Mouse (Mus musculus): ENCODE results near the gene Fntb. TPM values are rescaled to one million over a fixed set of nuclear protein-coding genes. Genes with fewer than 3 reads are reported as not detected.

The Fntb gene
- polyA plus RNA-seq, 1 experiment: 81.0 TPM

- Histone ChIP-seq H3K27me3 (ENCODE audit: control insufficient read depth, insufficient read depth, low read length, poor library complexity, severe bottlenecking) (no peaks in the 10 kb centered on the region), H3K4me1 (ENCODE audit: control insufficient read depth, insufficient read depth, low read length) (peaks cover 5% of the 10 kb centered on the region)
- TF ChIP-seq POLR2A (IDR thresholded peaks at IDR 0.05; ENCODE audit: insufficient read depth, low read length): no peak
- no peak for TF ChIP-seq CTCF (IDR thresholded peaks at IDR 0.05; ENCODE audit: low read depth, low read length)
- no peak for TF ChIP-seq EP300 (IDR thresholded peaks at IDR 0.05; ENCODE audit: insufficient read depth, low read depth, low read length)
Measured at GRCm38 (mm10) chr12:76819816-76820215, 54.4 kb downstream of the Fntb start.

DNA sequence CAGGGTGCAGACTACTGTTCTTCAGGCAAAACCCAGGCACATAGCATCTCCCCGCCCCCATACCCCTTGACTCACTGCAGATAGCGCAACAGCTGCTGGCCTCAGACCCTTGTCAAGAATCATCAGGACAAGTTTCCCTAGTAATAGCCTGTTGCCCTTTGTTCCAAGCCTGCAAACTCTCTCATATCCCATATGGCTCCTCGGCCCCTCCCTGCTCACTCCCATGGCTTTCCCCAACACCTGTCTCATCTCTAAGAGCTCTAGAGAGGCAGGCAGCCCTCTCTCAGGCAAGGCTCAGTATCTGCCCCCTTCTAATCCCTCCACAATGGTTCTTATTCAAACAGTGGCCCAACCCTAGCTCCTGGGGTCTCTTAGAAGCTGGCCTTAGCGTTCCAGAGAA is 55.2 kb downstream of the Fntb start:
- Histone ChIP-seq H3K9me3 (replicated peaks; ENCODE audit: control insufficient read depth, insufficient read depth, low read length, poor library complexity, severe bottlenecking) (no peaks in the 10 kb centered on the region), H3K27me3 (ENCODE audit: control insufficient read depth, insufficient read depth, low read length, poor library complexity, severe bottlenecking) (no peaks in the 10 kb centered on the region), H3K9ac (ENCODE audit: low read depth, poor library complexity, severe bottlenecking) (no peak overlapping the region), H3K36me3 (ENCODE audit: control insufficient read depth, insufficient read depth, low read length, poor library complexity, severe bottlenecking) (no peaks in the 10 kb centered on the region), H3K4me3 (ENCODE audit: low read depth, low read length) (no peak overlapping the region), H3K27ac (ENCODE audit: insufficient read depth, low read length) (no peak overlapping the region), H3K4me1 (ENCODE audit: control insufficient read depth, insufficient read depth, low read length) (peaks cover 5% of the 10 kb centered on the region)
- TF ChIP-seq POLR2A (IDR thresholded peaks at IDR 0.05; ENCODE audit: insufficient read depth, low read length) (no peak), CTCF (IDR thresholded peaks at IDR 0.05; ENCODE audit: low read depth, low read length) (no peak), EP300 (IDR thresholded peaks at IDR 0.05; ENCODE audit: insufficient read depth, low read depth, low read length) (no peak)

More at GRCm38 (mm10) chr12:76819816-76820215, 54.4 kb downstream of the Fntb start:
- H3K9me3 ChIP-seq (replicated peaks; ENCODE audit: control insufficient read depth, insufficient read depth, low read length, poor library complexity, severe bottlenecking): no peaks in the 10 kb centered on the region
- H3K36me3 ChIP-seq (ENCODE audit: control insufficient read depth, insufficient read depth, low read length, poor library complexity, severe bottlenecking): no peaks in the 10 kb centered on the region
- H3K9ac ChIP-seq (ENCODE audit: low read depth, poor library complexity, severe bottlenecking): no peak overlapping the region
- no peak overlapping the region for H3K4me3 ChIP-seq (ENCODE audit: low read depth, low read length)
- H3K27ac ChIP-seq (ENCODE audit: insufficient read depth, low read length): no peak overlapping the region

GRCm38 (mm10) chr12:76822002-76822650 is 56.7 kb downstream of the Fntb start:
- H3K9me3 ChIP-seq (replicated peaks; ENCODE audit: control insufficient read depth, insufficient read depth, low read length, poor library complexity, severe bottlenecking): no peaks in the 10 kb centered on the region
- H3K4me1 ChIP-seq (ENCODE audit: control insufficient read depth, insufficient read depth, low read length): peaks cover 5% of the 10 kb centered on the region
- H3K9ac ChIP-seq (ENCODE audit: low read depth, poor library complexity, severe bottlenecking): peak overlapping the region; percentile 86
- no peaks in the 10 kb centered on the region for H3K27me3 ChIP-seq (ENCODE audit: control insufficient read depth, insufficient read depth, low read length, poor library complexity, severe bottlenecking)
- H3K27ac ChIP-seq (ENCODE audit: insufficient read depth, low read length): no peak overlapping the region
- peak overlapping the region; percentile 75 for H3K4me3 ChIP-seq (ENCODE audit: low read depth, low read length)
- no peaks in the 10 kb centered on the region for H3K36me3 ChIP-seq (ENCODE audit: control insufficient read depth, insufficient read depth, low read length, poor library complexity, severe bottlenecking)
- TF ChIP-seq CTCF (IDR thresholded peaks at IDR 0.05; ENCODE audit: low read depth, low read length) (no peak), POLR2A (IDR thresholded peaks at IDR 0.05; ENCODE audit: insufficient read depth, low read length) (no peak), EP300 (IDR thresholded peaks at IDR 0.05; ENCODE audit: insufficient read depth, low read depth, low read length) (no peak)

DNA sequence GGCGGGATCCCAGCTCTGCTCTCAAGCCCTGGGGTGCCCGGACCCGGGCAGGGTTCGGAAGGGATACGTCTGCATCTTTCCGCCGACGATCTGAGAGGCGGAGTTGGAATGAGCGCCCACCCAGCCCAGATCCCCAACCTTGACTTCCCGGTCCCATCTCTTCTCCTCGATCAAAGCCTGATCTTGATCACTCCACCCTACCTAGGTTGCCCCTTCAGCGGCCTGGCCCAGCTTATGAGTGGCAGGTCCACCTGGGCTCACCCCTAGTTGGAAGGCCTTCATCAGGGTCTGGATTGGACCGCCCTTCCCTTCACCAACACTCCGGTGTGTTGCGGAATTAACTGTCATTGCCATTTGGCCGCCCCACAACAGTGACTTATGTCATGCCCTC is 57.3 kb downstream of the Fntb start, which contains the start of gene Rab15:
TSS of gene Rab15 (minus strand) at position 258 of the 391 bp plus-strand sequence.
- TF ChIP-seq POLR2A (IDR thresholded peaks at IDR 0.05; ENCODE audit: insufficient read depth, low read length) (no peak), CTCF (IDR thresholded peaks at IDR 0.05; ENCODE audit: low read depth, low read length) (no peak), EP300 (IDR thresholded peaks at IDR 0.05; ENCODE audit: insufficient read depth, low read depth, low read length) (no peak)
- no peaks in the 10 kb centered on the region for H3K9me3 ChIP-seq (replicated peaks; ENCODE audit: control insufficient read depth, insufficient read depth, low read length, poor library complexity, severe bottlenecking)
- H3K36me3 ChIP-seq (ENCODE audit: control insufficient read depth, insufficient read depth, low read length, poor library complexity, severe bottlenecking): no peaks in the 10 kb centered on the region
- no peak within 1 kb of the TSS for H3K27ac ChIP-seq (ENCODE audit: insufficient read depth, low read length)
- peak within 1 kb of the TSS; percentile 75 for H3K4me3 ChIP-seq (ENCODE audit: low read depth, low read length)
- peaks cover 5% of the 10 kb centered on the region for H3K4me1 ChIP-seq (ENCODE audit: control insufficient read depth, insufficient read depth, low read length)
- H3K27me3 ChIP-seq (ENCODE audit: control insufficient read depth, insufficient read depth, low read length, poor library complexity, severe bottlenecking): no peaks in the 10 kb centered on the region
- H3K9ac ChIP-seq (ENCODE audit: low read depth, poor library complexity, severe bottlenecking): peak within 1 kb of the TSS; percentile 86

- H3K4me1 ChIP-seq (ENCODE audit: control insufficient read depth, insufficient read depth, low read length): no peaks in the 10 kb centered on the region
- H3K9ac ChIP-seq (ENCODE audit: low read depth, poor library complexity, severe bottlenecking): no peak overlapping the region
- no peak for TF ChIP-seq POLR2A (IDR thresholded peaks at IDR 0.05; ENCODE audit: insufficient read depth, low read length)
- TF ChIP-seq EP300 (IDR thresholded peaks at IDR 0.05; ENCODE audit: insufficient read depth, low read depth, low read length): no peak
- TF ChIP-seq CTCF (IDR thresholded peaks at IDR 0.05; ENCODE audit: low read depth, low read length): no peak
- no peaks in the 10 kb centered on the region for H3K9me3 ChIP-seq (replicated peaks; ENCODE audit: control insufficient read depth, insufficient read depth, low read length, poor library complexity, severe bottlenecking)
- no peak overlapping the region for H3K27ac ChIP-seq (ENCODE audit: insufficient read depth, low read length)
- H3K27me3 ChIP-seq (ENCODE audit: control insufficient read depth, insufficient read depth, low read length, poor library complexity, severe bottlenecking): no peaks in the 10 kb centered on the region
- no peak overlapping the region for H3K4me3 ChIP-seq (ENCODE audit: low read depth, low read length)
- H3K36me3 ChIP-seq (ENCODE audit: control insufficient read depth, insufficient read depth, low read length, poor library complexity, severe bottlenecking): no peaks in the 10 kb centered on the region
Measured at GRCm38 (mm10) chr12:76825283-76825682, 59.9 kb downstream of the Fntb start.

DNA sequence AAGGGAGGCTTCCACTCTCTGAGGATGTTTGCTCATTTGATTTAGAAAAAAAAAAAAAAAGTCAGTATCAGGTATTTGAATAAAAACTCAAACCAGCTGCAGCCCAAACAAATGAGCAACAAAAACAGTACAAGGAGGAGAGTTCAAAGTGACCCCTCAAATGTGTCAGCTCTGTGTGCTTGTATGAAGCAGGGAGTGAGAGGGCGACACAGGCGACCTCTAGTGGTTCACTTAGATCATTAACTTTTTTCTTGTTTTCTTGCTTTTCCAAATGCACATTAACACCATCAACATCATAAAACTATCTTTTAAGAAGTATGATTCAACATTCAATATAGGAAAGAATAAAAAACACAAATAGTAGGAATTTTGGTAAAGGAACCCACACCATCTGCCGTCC is 67.3 kb downstream of the Fntb start:
- Histone ChIP-seq H3K4me1 (ENCODE audit: control insufficient read depth, insufficient read depth, low read length) (no peaks in the 10 kb centered on the region), H3K9me3 (replicated peaks; ENCODE audit: control insufficient read depth, insufficient read depth, low read length, poor library complexity, severe bottlenecking) (no peaks in the 10 kb centered on the region), H3K27ac (ENCODE audit: insufficient read depth, low read length) (no peak overlapping the region), H3K27me3 (ENCODE audit: control insufficient read depth, insufficient read depth, low read length, poor library complexity, severe bottlenecking) (no peaks in the 10 kb centered on the region), H3K4me3 (ENCODE audit: low read depth, low read length) (no peak overlapping the region), H3K9ac (ENCODE audit: low read depth, poor library complexity, severe bottlenecking) (no peak overlapping the region), H3K36me3 (ENCODE audit: control insufficient read depth, insufficient read depth, low read length, poor library complexity, severe bottlenecking) (no peaks in the 10 kb centered on the region)
- peak; percentile 60 for TF ChIP-seq CTCF (IDR thresholded peaks at IDR 0.05; ENCODE audit: low read depth, low read length)
- TF ChIP-seq EP300 (IDR thresholded peaks at IDR 0.05; ENCODE audit: insufficient read depth, low read depth, low read length): no peak

Measured in ES-Bruce4 (cell line).